Mouse (Mus musculus) neural tube, embryonic 11.5 days (tissue): ENCODE measurements around the gene Cpm. TPM values are rescaled to one million over a fixed set of nuclear protein-coding genes. Genes with fewer than 3 reads are reported as not detected.

Source experiments
- ATAC-seq: fragments of 200-750 bp; cut with Nextera tagmentation; 2 replicates; pipeline ENCODE4 v1.8.0; 2017; ENCODE audit warnings: moderate number of reproducible peaks, mild to moderate bottlenecking, moderate TSS enrichment, moderate library complexity; ENCODE audit not compliant: insufficient read depth, low FRiP score, low TSS enrichment
- DNase-seq: peaks from one replicate; pipeline ENCODE4 v3.0.0-alpha.2; 2015; ENCODE audit warnings: low spot score
- H3K27ac ChIP-seq: fragments of 300-500 bp; sonication (generic); 2 replicates; pipeline ENCODE4 v1.5.1; 2014; ENCODE audit warnings: low read depth, mild to moderate bottlenecking, low read length
- H3K27me3 ChIP-seq: fragments of 300-500 bp; sonication (generic); 2 replicates; pipeline ENCODE4 v1.6.1; 2014; ENCODE audit warnings: mild to moderate bottlenecking, low read length, mixed read lengths; ENCODE audit not compliant: control insufficient read depth, insufficient read depth
- H3K36me3 ChIP-seq: fragments of 300-500 bp; sonication (generic); 2 replicates; pipeline ENCODE4 v1.6.1; 2014; ENCODE audit warnings: mild to moderate bottlenecking, low read length, moderate library complexity, mixed read lengths; ENCODE audit not compliant: control insufficient read depth, insufficient read depth
- H3K4me1 ChIP-seq: fragments of 300-500 bp; sonication (generic); 2 replicates; pipeline ENCODE4 v1.6.1; 2014; ENCODE audit warnings: low read length, mixed read lengths; ENCODE audit not compliant: control insufficient read depth, insufficient read depth
- H3K4me2 ChIP-seq: fragments of 300-500 bp; sonication (generic); 2 replicates; pipeline ENCODE4 v1.6.1; 2014; ENCODE audit warnings: low read depth, mild to moderate bottlenecking, moderate library complexity
- H3K4me3 ChIP-seq: fragments of 300-500 bp; sonication (generic); 2 replicates; pipeline ENCODE4 v1.5.1; 2014; ENCODE audit warnings: low read depth, low read length
- H3K9ac ChIP-seq: fragments of 300-500 bp; sonication (generic); 2 replicates; pipeline ENCODE4 v1.6.1; 2014; ENCODE audit warnings: mild to moderate bottlenecking, low read length
- H3K9me3 ChIP-seq: fragments of 300-500 bp; sonication (generic); 2 replicates; pipeline ENCODE4 v1.6.1; 2016; ENCODE audit warnings: low read length; ENCODE audit not compliant: control insufficient read depth
- WGBS: fragments of 180-500 bp; shearing (Covaris S2); extraction: QIAGEN DNeasy Blood & Tissue Kit; methylation state at CpG from one replicate; pipeline ENCODE4 v1.1.7; 2014; 5-methylcytosine and 5-hydroxymethylcytosine counted together
- polyA plus RNA-seq: library from polyadenylated mRNA; unstranded; fragments of >200 nt; fragmentation: Nextera tagmentation; extraction: Ambion mirVana; gene quantifications from 2 replicates; pipeline ENCODE4 v1.2.1, GENCODE M21; 2014

Gene Cpm
- polyA plus RNA-seq, 1 experiment from 2014 or later, result 21.1 TPM

GRCm38 (mm10) chr10:117674359-117675019 lies 45.2 kb downstream of the Cpm start:
- Histone ChIP-seq H3K4me3 (no peak overlapping the region), H3K9ac (no peak overlapping the region), H3K4me2 (no peak overlapping the region), H3K27ac (no peak overlapping the region), H3K9me3 (no peaks in the 10 kb centered on the region), H3K4me1 (peaks cover 5% of the 10 kb centered on the region; the same call in 1 of the 2 replicates), H3K36me3 (no peaks in the 10 kb centered on the region), H3K27me3 (no peaks in the 10 kb centered on the region)
- ATAC-seq (no peak), DNase-seq (no peak)
- WGBS, result 83% methylated on average over 3 of the region's 3 CpGs

GRCm38 (mm10) chr10:117675096-117676035 lies 46.1 kb downstream of the Cpm start:
- no peaks in the 10 kb centered on the region for H3K9me3 ChIP-seq
- peak; percentile 84 for DNase-seq
- no peaks in the 10 kb centered on the region for H3K27me3 ChIP-seq
- peaks cover 5% of the 10 kb centered on the region; the same call in 1 of the 2 replicates for H3K4me1 ChIP-seq
- H3K27ac ChIP-seq, result peak overlapping the region; percentile 53; the same call in 1 of the 2 replicates
- no peaks in the 10 kb centered on the region for H3K36me3 ChIP-seq
- 42% methylated on average over 20 of the region's 20 CpGs for WGBS
- peak; percentile 91 for ATAC-seq
- H3K4me2 ChIP-seq, result peak overlapping the region; percentile 48
- peak overlapping the region; percentile 26 for H3K4me3 ChIP-seq
- H3K9ac ChIP-seq, result peak overlapping the region; percentile 33

- Histone ChIP-seq H3K4me2 (peak overlapping the region; percentile 48), H3K4me1 (peaks cover 5% of the 10 kb centered on the region; the same call in 1 of the 2 replicates), H3K36me3 (no peaks in the 10 kb centered on the region), H3K4me3 (peak overlapping the region; percentile 26), H3K27me3 (no peaks in the 10 kb centered on the region), H3K9ac (peak overlapping the region; percentile 33), H3K27ac (peak overlapping the region; percentile 53; the same call in 1 of the 2 replicates), H3K9me3 (no peaks in the 10 kb centered on the region)
- 40% methylated on average over 19 of the region's 19 CpGs for WGBS
- DNase-seq, result peak; percentile 46
- peak; percentile 21; the same call in 1 of the 2 replicates for ATAC-seq
These were observed 46.8 kb downstream of the Cpm start for GRCm38 (mm10) chr10:117676036-117676643.

- DNase-seq (no peak), ATAC-seq (peak; percentile 21; the same call in 1 of the 2 replicates)
- 36% methylated on average over 17 of the region's 17 CpGs for WGBS
- no peaks in the 10 kb centered on the region for H3K36me3 ChIP-seq
- H3K4me1 ChIP-seq, result peaks cover 5% of the 10 kb centered on the region; the same call in 1 of the 2 replicates
- H3K4me3 ChIP-seq, result peak overlapping the region; percentile 26
- no peak overlapping the region for H3K27ac ChIP-seq
- H3K27me3 ChIP-seq, result no peaks in the 10 kb centered on the region
- peak overlapping the region; percentile 48 for H3K4me2 ChIP-seq
- H3K9me3 ChIP-seq, result no peaks in the 10 kb centered on the region
- no peak overlapping the region for H3K9ac ChIP-seq
These were observed 47.5 kb downstream of the Cpm start for GRCm38 (mm10) chr10:117676644-117677313.

GRCm38 (mm10) chr10:117677494-117678236 lies 48.4 kb downstream of the Cpm start:
- WGBS, result 79% methylated on average over 13 of the region's 13 CpGs
- Histone ChIP-seq H3K36me3 (no peaks in the 10 kb centered on the region), H3K4me2 (no peak overlapping the region), H3K4me3 (no peak overlapping the region), H3K27me3 (no peaks in the 10 kb centered on the region), H3K4me1 (peaks cover 5% of the 10 kb centered on the region; the same call in 1 of the 2 replicates), H3K9me3 (no peaks in the 10 kb centered on the region), H3K9ac (no peak overlapping the region), H3K27ac (no peak overlapping the region)
- ATAC-seq (no peak), DNase-seq (no peak)

GRCm38 (mm10) chr10:117678357-117678756 lies 49.1 kb downstream of the Cpm start:
- Histone ChIP-seq H3K27ac (no peak overlapping the region), H3K9me3 (no peaks in the 10 kb centered on the region), H3K4me3 (no peak overlapping the region), H3K36me3 (no peaks in the 10 kb centered on the region), H3K4me1 (peaks cover 5% of the 10 kb centered on the region; the same call in 1 of the 2 replicates), H3K27me3 (no peaks in the 10 kb centered on the region), H3K9ac (no peak overlapping the region), H3K4me2 (no peak overlapping the region)
- ATAC-seq (no peak), DNase-seq (no peak)
- 76% methylated on average over 5 of the region's 5 CpGs for WGBS

- no peaks in the 10 kb centered on the region for H3K9me3 ChIP-seq
- no peak overlapping the region for H3K9ac ChIP-seq
- H3K27ac ChIP-seq, result no peak overlapping the region
- ATAC-seq (no peak), DNase-seq (no peak)
- no peak overlapping the region for H3K4me3 ChIP-seq
- WGBS, result 83% methylated on average over 5 of the region's 5 CpGs
- H3K27me3 ChIP-seq, result no peaks in the 10 kb centered on the region
- H3K4me1 ChIP-seq, result peaks cover 5% of the 10 kb centered on the region; the same call in 1 of the 2 replicates
- no peaks in the 10 kb centered on the region for H3K36me3 ChIP-seq
- no peak overlapping the region for H3K4me2 ChIP-seq
These were observed 49.9 kb downstream of the Cpm start for GRCm38 (mm10) chr10:117679029-117679686.
